Mouse (Mus musculus) neural tube, embryonic 11.5 days (tissue): ENCODE data around the gene Elf3. TPM values are rescaled to one million over a fixed set of nuclear protein-coding genes. Genes with fewer than 3 reads are reported as not detected.

Experiments
- ATAC-seq: fragments of 200-750 bp; cut with Nextera tagmentation; 2 replicates; pipeline ENCODE4 v1.8.0; 2017; ENCODE audit warnings: moderate number of reproducible peaks, mild to moderate bottlenecking, moderate TSS enrichment, moderate library complexity; ENCODE audit not compliant: insufficient read depth, low FRiP score, low TSS enrichment
- DNase-seq: peaks from one replicate; pipeline ENCODE4 v3.0.0-alpha.2; 2015; ENCODE audit warnings: low spot score
- H3K27ac ChIP-seq: fragments of 300-500 bp; sonication (generic); 2 replicates; pipeline ENCODE4 v1.5.1; 2014; ENCODE audit warnings: low read depth, mild to moderate bottlenecking, low read length
- H3K27me3 ChIP-seq: fragments of 300-500 bp; sonication (generic); 2 replicates; pipeline ENCODE4 v1.6.1; 2014; ENCODE audit warnings: mild to moderate bottlenecking, low read length, mixed read lengths; ENCODE audit not compliant: control insufficient read depth, insufficient read depth
- H3K36me3 ChIP-seq: fragments of 300-500 bp; sonication (generic); 2 replicates; pipeline ENCODE4 v1.6.1; 2014; ENCODE audit warnings: mild to moderate bottlenecking, low read length, moderate library complexity, mixed read lengths; ENCODE audit not compliant: control insufficient read depth, insufficient read depth
- H3K4me1 ChIP-seq: fragments of 300-500 bp; sonication (generic); 2 replicates; pipeline ENCODE4 v1.6.1; 2014; ENCODE audit warnings: low read length, mixed read lengths; ENCODE audit not compliant: control insufficient read depth, insufficient read depth
- H3K4me2 ChIP-seq: fragments of 300-500 bp; sonication (generic); 2 replicates; pipeline ENCODE4 v1.6.1; 2014; ENCODE audit warnings: low read depth, mild to moderate bottlenecking, moderate library complexity
- H3K4me3 ChIP-seq: fragments of 300-500 bp; sonication (generic); 2 replicates; pipeline ENCODE4 v1.5.1; 2014; ENCODE audit warnings: low read depth, low read length
- H3K9ac ChIP-seq: fragments of 300-500 bp; sonication (generic); 2 replicates; pipeline ENCODE4 v1.6.1; 2014; ENCODE audit warnings: mild to moderate bottlenecking, low read length
- H3K9me3 ChIP-seq: fragments of 300-500 bp; sonication (generic); 2 replicates; pipeline ENCODE4 v1.6.1; 2016; ENCODE audit warnings: low read length; ENCODE audit not compliant: control insufficient read depth
- WGBS: fragments of 180-500 bp; shearing (Covaris S2); extraction: QIAGEN DNeasy Blood & Tissue Kit; methylation state at CpG from one replicate; pipeline ENCODE4 v1.1.7; 2014; 5-methylcytosine and 5-hydroxymethylcytosine counted together
- polyA plus RNA-seq: library from polyadenylated mRNA; unstranded; fragments of >200 nt; fragmentation: Nextera tagmentation; extraction: Ambion mirVana; gene quantifications from 2 replicates; pipeline ENCODE4 v1.2.1, GENCODE M21; 2014

The Elf3 gene
- polyA plus RNA-seq, 1 experiment from 2014 or later, result 1.4 TPM

DNA sequence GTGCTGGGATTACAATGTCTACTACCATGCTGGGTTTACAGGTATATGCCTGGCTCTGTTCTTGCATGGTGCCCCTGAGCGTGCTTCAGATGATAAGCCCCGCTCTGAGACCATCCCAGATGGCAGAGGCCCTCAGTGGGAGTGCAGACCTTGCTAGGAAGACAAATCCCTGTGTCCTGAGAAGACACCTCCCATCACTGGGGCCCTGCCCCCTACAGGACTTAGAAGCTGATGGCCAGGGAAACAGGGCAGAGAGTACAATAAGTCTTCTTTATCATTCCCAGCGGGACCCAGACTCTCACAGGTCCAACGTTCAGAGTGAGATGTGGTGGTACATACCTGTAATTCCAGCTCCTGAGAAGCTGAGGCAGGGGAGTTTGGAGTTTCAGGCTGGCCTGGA lies 53.1 kb downstream of the Elf3 start:
- DNase-seq (no peak), ATAC-seq (no peak)
- 47% methylated on average over 4 of the region's 4 CpGs for WGBS
- Histone ChIP-seq H3K4me1 (no peaks in the 10 kb centered on the region), H3K9ac (no peak overlapping the region), H3K27ac (no peak overlapping the region), H3K4me3 (no peak overlapping the region), H3K27me3 (no peaks in the 10 kb centered on the region), H3K36me3 (no peaks in the 10 kb centered on the region), H3K9me3 (no peaks in the 10 kb centered on the region), H3K4me2 (no peak overlapping the region)

DNA sequence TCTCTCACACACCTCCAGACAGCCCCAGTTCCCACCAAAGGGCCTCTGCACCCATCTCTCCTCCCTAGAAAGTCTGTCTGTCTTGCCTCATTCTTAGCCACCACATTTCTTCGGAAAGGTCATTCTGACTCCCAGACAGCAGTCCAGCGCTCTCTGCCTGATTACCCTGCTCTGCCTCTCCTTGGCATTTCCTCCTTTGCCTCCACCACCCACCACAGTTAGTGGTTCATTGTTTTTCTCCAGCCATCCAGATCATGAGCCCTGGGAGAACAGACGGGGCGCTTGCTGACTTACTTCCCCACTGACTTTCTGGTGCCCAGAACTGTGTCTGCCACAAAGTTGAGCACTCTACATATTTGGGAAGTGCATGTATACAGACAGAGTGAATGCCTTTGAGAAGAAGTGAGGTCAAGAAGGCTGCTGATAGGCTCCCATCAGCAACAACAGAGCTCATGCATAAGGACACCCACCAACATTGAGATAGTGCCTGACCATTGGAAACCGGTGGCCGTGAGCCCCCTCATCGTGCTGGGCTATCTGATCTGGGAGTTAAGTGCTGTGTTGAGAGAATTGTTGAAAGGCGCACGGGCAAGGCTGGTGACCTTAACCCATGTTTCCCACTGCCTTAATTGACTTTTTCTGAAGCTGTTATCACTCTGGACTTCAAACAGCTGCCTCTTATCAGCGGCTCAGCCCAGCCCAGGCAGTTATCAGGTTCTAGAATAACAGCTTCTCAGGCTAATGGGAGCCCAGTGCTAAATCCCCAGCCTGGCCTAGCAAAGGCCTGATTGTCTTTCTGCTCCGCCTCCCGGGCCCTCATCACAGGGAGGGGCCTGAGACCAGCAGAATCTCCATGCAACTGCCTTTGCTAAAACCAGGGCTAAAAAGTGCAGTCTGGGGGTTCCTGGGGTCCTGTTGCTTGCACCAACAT lies 53.9 kb downstream of the Elf3 start:
- no peak overlapping the region for H3K4me2 ChIP-seq
- 35% methylated on average over 12 of the region's 12 CpGs for WGBS
- DNase-seq (no peak), ATAC-seq (no peak)
- no peak overlapping the region for H3K4me3 ChIP-seq
- H3K27me3 ChIP-seq, result no peaks in the 10 kb centered on the region
- no peaks in the 10 kb centered on the region for H3K9me3 ChIP-seq
- H3K36me3 ChIP-seq, result no peaks in the 10 kb centered on the region
- H3K4me1 ChIP-seq, result peaks cover under 1% of the 10 kb centered on the region; the same call in 1 of the 2 replicates
- H3K9ac ChIP-seq, result no peak overlapping the region
- no peak overlapping the region for H3K27ac ChIP-seq

Other genes starting within 250 kb of the Elf3 start
- 0.41 and 0.52 TPM in 2 replicates for gene Lgr6, start 153.3 kb downstream of the Elf3 start, polyA plus RNA-seq
- 1.6 and 1.7 TPM in 2 replicates for gene Ptpn7, start 125.9 kb downstream of the Elf3 start, polyA plus RNA-seq
- 104 and 111 TPM in 2 replicates for gene Arl8a, start 111.7 kb downstream of the Elf3 start, polyA plus RNA-seq
- gene Gpr37l1, start 90.9 kb downstream of the Elf3 start, polyA plus RNA-seq, result not detected in 2 replicates
- 106 and 112 TPM in 2 replicates for gene Rnpep, start 25.5 kb upstream of the Elf3 start, polyA plus RNA-seq
- gene Timm17a, start 55.2 kb upstream of the Elf3 start, polyA plus RNA-seq, result 152 and 170 TPM in 2 replicates
- gene Lmod1, start 66.2 kb upstream of the Elf3 start, polyA plus RNA-seq, result 0.35 and 0.37 TPM in 2 replicates
- 40.4 and 41.4 TPM in 2 replicates for gene Shisa4, start 116.7 kb upstream of the Elf3 start, polyA plus RNA-seq
- gene Ipo9, start 171.9 kb upstream of the Elf3 start, polyA plus RNA-seq, result 184 and 191 TPM in 2 replicates